In the genomic region with DNA sequence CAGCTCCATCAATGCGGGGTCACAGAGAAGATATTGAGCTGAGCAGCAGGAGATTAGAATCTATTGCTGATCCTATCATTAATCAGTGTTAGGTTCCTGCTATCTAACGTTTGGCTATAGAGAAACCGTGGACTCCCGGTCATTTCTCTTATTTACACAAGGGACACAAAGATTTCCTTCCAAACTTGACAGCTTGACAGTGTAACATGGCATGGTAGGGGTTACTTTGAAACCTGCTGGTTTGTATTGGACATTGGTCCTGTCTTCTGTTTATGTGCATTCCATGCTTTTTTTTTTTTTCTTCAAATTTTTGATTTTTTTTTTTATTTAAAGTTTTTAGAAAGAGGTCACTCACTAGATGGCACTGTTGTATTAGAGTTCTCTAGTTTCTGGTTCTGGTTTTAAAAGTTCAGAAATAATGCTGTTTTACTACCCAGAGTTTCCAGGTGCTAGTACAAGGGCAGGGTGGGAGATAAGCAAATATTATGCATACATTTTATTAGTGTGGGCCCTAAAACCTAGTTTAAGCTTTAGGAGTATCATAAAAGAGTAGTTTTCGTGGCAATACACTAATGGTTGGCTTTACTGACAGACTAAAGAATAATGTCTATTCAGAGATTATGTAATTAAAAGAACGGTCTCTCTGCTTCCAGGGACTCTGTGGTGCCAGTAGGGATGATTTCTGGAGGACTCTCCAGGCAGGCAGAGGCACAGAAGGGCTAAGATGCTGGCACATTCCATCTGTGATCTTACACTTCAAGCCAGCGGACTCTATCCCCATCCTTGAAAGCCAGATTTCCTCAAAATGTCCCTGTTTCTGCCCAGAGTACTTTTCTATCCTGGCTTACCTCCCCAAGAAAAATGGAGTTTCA, we compare ENCODE assay signal across 11 mouse cellular contexts.
DNase-seq lines count a peak whose midpoint lies in the region; ATAC-seq and TF ChIP-seq lines count a peak whose summit lies in the region.
"Had no signal": no experiment of that assay in that cellular context is flagged by ENCODE, and none has a peak within 500 bp of the region (broad histone marks: within the 10 kb centered on the region; RNA-seq: fewer than 3 reads in every experiment).

No protein-coding gene starts in this region.

- no peak for TF ChIP-seq CTCF in cerebellum, adult 2 months (IDR thresholded peaks at IDR 0.05; ENCODE audit: borderline replicate concordance, insufficient read depth, low read depth, low read length)
- TF ChIP-seq CTCF in G1E (IDR thresholded peaks at IDR 0.05; ENCODE audit: low read depth, low read length) = no peak

- WGBS in cerebellum, adult 2 months = 55% methylated on average over 7 of the region's 7 CpGs
- WGBS in kidney, embryonic 14.5 days = 40% methylated on average over 7 of the region's 7 CpGs
- 31% methylated on average over 7 of the region's 7 CpGs for WGBS in intestine, embryonic 15.5 days

- H3K27me3 ChIP-seq in cerebellum, adult 2 months (ENCODE audit: control insufficient read depth, insufficient read depth, low read length) = no peaks in the 10 kb centered on the region
- H3K27me3 ChIP-seq in kidney, embryonic 14.5 days (ENCODE audit: control insufficient read depth, insufficient read depth, low read length) = no peaks in the 10 kb centered on the region
- peaks cover 20% of the 10 kb centered on the region for H3K27me3 ChIP-seq in G1E (ENCODE audit: insufficient read depth, low read length)
- no peaks in the 10 kb centered on the region for H3K27me3 ChIP-seq in intestine, embryonic 15.5 days (replicated peaks)

- no peaks in the 10 kb centered on the region for H3K4me1 ChIP-seq in cerebellum, adult 2 months (ENCODE audit: control insufficient read depth, insufficient read depth, low read length)
- no peaks in the 10 kb centered on the region for H3K4me1 ChIP-seq in kidney, embryonic 14.5 days (ENCODE audit: control insufficient read depth, insufficient read depth, low read length)
- H3K4me1 ChIP-seq in G1E (ENCODE audit: insufficient read depth, low read depth, low read length) = peaks cover 22% of the 10 kb centered on the region
- H3K4me1 ChIP-seq in intestine, embryonic 15.5 days (replicated peaks) = 0 out of 2 replicates have a peak, but pooled peaks cover 2% of the 10 kb centered on the region

- H3K9me3 ChIP-seq in kidney, embryonic 14.5 days (ENCODE audit: control insufficient read depth, low read length) = no peaks in the 10 kb centered on the region
- H3K9me3 ChIP-seq in G1E (replicated peaks) = no peaks in the 10 kb centered on the region
- H3K9me3 ChIP-seq in intestine, embryonic 15.5 days = no peaks in the 10 kb centered on the region

- H3K9ac ChIP-seq in kidney, embryonic 14.5 days (ENCODE audit: low read depth, low read length) = no peak overlapping the region
- no peak overlapping the region for H3K9ac ChIP-seq in intestine, embryonic 15.5 days

- peak; percentile 11 for DNase-seq in cerebellum, adult 9-10 months
- no peak for DNase-seq in cerebellum, adult 2 months
- peak; percentile 1 for DNase-seq in kidney, postnatal 14 days
- DNase-seq in G1E (ENCODE audit: low spot score) = no peak
- DNase-seq in adrenal gland, adult 8-10 months = no peak
- no peak for DNase-seq in cerebellum, postnatal 4 days (ENCODE audit: low spot score in 2 of 2)
- DNase-seq: cerebellum, adult 9-11 months; heart, postnatal 36 days had no signal

- no peak for TF ChIP-seq POLR2A in cerebellum, adult 2 months (IDR thresholded peaks at IDR 0.05; ENCODE audit: borderline replicate concordance, insufficient read depth, low read length)

- H3K4me2 ChIP-seq in kidney, embryonic 14.5 days (replicated peaks; ENCODE audit: low read depth, low read length) = no peak overlapping the region
- 0 out of 2 replicates have a peak overlapping the region, but pooled peaks have one; percentile 22 for H3K4me2 ChIP-seq in intestine, embryonic 15.5 days (replicated peaks)
- H3K4me2 ChIP-seq: midbrain, embryonic 11.5 days had no signal

- H3K4me3 ChIP-seq in cerebellum, adult 2 months (replicated peaks; ENCODE audit: insufficient read depth, low read depth, low read length) = no peak overlapping the region
- no peak overlapping the region for H3K4me3 ChIP-seq in kidney, embryonic 14.5 days (ENCODE audit: low read length)
- no peak overlapping the region for H3K4me3 ChIP-seq in G1E (ENCODE audit: low read depth, low read length)
- no peak overlapping the region for H3K4me3 ChIP-seq in intestine, embryonic 15.5 days (replicated peaks)

- no peaks in the 10 kb centered on the region for H3K36me3 ChIP-seq in kidney, embryonic 14.5 days (ENCODE audit: control insufficient read depth, insufficient read depth, low read length)
- H3K36me3 ChIP-seq in G1E (replicated peaks) = no peaks in the 10 kb centered on the region
- no peaks in the 10 kb centered on the region for H3K36me3 ChIP-seq in intestine, embryonic 15.5 days

- ATAC-seq in kidney, embryonic 14.5 days (ENCODE audit: low FRiP score, low TSS enrichment) = no peak
- ATAC-seq in G1E (ENCODE audit: extremely low read depth, insufficient number of reproducible peaks, low FRiP score, poor library complexity, severe bottlenecking) = 0 out of 2 replicates have a peak, but pooled peaks have one; percentile 19
- peak; percentile 68 for ATAC-seq in intestine, embryonic 15.5 days

- no peak overlapping the region for H3K27ac ChIP-seq in cerebellum, adult 2 months (ENCODE audit: insufficient read depth, low read length)
- no peak overlapping the region for H3K27ac ChIP-seq in kidney, embryonic 14.5 days (ENCODE audit: low read depth, low read length)
- no peak overlapping the region for H3K27ac ChIP-seq in intestine, embryonic 15.5 days

Comparison
In these comparisons a context has a peak if more than half of its experiments do, and no peak if none do; other contexts are left out.
1. DNase-seq: peak in cerebellum, adult 9-10 months (single experiment) and kidney, postnatal 14 days (single experiment); none in cerebellum, adult 2 months (0 of 2), G1E (single experiment), adrenal gland, adult 8-10 months (single experiment) and cerebellum, postnatal 4 days (0 of 2).